Mouse (Mus musculus) v-Abl transformed pro-B cells (cell line): ENCODE measurements around the gene Ndst4.

ENCODE experiments used
- in situ Hi-C, 2 experiments: fragments of 400-800 bp; cut with MboI; formaldehyde crosslinking; loops; one replicate each; pipeline ENCODE4 v1.15.1; 2025; ENCODE audit not compliant: unreplicated experiment in 2 of 2

Gene Ndst4

GRCm38 (mm10) chr3:125403601-125404396, at the start of gene Ndst4:
Gene Ndst4, plus strand, starts transcription at chr3:125404076.
- in situ Hi-C loops = no loop called here

GRCm38 (mm10) chr3:125397443-125397842, 6.4 kb upstream of the Ndst4 start:
- in situ Hi-C loops = no loop called here

GRCm38 (mm10) chr3:125406456-125406855, 2.6 kb downstream of the Ndst4 start:
- in situ Hi-C loops = no loop called here

GRCm38 (mm10) chr3:125406991-125407390, 3.1 kb downstream of the Ndst4 start:
- in situ Hi-C loops = no loop called here

GRCm38 (mm10) chr3:125466894-125467652, 63.2 kb downstream of the Ndst4 start:
- in situ Hi-C loops = no loop called here

GRCm38 (mm10) chr3:125510102-125510501, 106.2 kb downstream of the Ndst4 start:
- in situ Hi-C loops = no loop called here

- in situ Hi-C loops = no loop called here
These were observed 129.5 kb downstream of the Ndst4 start for GRCm38 (mm10) chr3:125533371-125533770.

GRCm38 (mm10) chr3:125570602-125571001, 166.7 kb downstream of the Ndst4 start:
- in situ Hi-C loops = no loop called here

GRCm38 (mm10) chr3:125632233-125632632, 228.4 kb downstream of the Ndst4 start:
- in situ Hi-C loops = no loop called here

GRCm38 (mm10) chr3:125655009-125655635, 251.2 kb downstream of the Ndst4 start:
- in situ Hi-C loops = no loop called here

- in situ Hi-C loops = no loop called here
These were observed 256.3 kb downstream of the Ndst4 start for GRCm38 (mm10) chr3:125660114-125660717.

GRCm38 (mm10) chr3:125660884-125661532, 257.1 kb downstream of the Ndst4 start:
- in situ Hi-C loops = no loop called here

- in situ Hi-C loops = no loop called here
These were observed 270.3 kb downstream of the Ndst4 start for GRCm38 (mm10) chr3:125673997-125674794.

- in situ Hi-C loops = no loop called here
These were observed 271.5 kb downstream of the Ndst4 start for GRCm38 (mm10) chr3:125675211-125675896.

GRCm38 (mm10) chr3:125678924-125679323, 275.0 kb downstream of the Ndst4 start:
- in situ Hi-C loops = no loop called here

- in situ Hi-C loops = no loop called here
These were observed 279.8 kb downstream of the Ndst4 start for GRCm38 (mm10) chr3:125683460-125684230.

- in situ Hi-C loops = no loop called here
These were observed 280.7 kb downstream of the Ndst4 start for GRCm38 (mm10) chr3:125684583-125684982.

- in situ Hi-C loops = no loop called here
These were observed 283.7 kb downstream of the Ndst4 start for GRCm38 (mm10) chr3:125687601-125688000.
